In genomic region chr3:105548074-105548771, GRCm38 (mm10) we compare ENCODE assay signal across 19 mouse cellular contexts.
DNase-seq lines count a peak whose midpoint lies in the region; ATAC-seq lines count a peak whose summit lies in the region.
"Had no signal": no experiment of that assay in that cellular context is flagged by ENCODE, and none has a peak within 500 bp of the region (broad histone marks: within the 10 kb centered on the region; RNA-seq: fewer than 3 reads in every experiment).

No protein-coding gene starts in this region.

- peak; percentile 52; the same call in 1 of the 2 replicates for ATAC-seq in common myeloid progenitor, adult 5-6 weeks (replicated peaks; ENCODE audit: low read depth, poor library complexity, severe bottlenecking)
- ATAC-seq: CD4-positive, CD25-positive, alpha-beta regulatory T cell, adult 4 months; forebrain, embryonic 16.5 days; midbrain, embryonic 15.5 days had no signal

- peak; percentile 96 for DNase-seq in heart, adult 11 months
- DNase-seq in heart, postnatal 25 days (ENCODE audit: low spot score), result no peak
- peak; percentile 20 for DNase-seq in kidney, adult 18-20 months
- no peak for DNase-seq in kidney, postnatal 4 days
- peak; percentile 10 to 27 for DNase-seq in heart, postnatal 36 days
- no peak for DNase-seq in urinary bladder, postnatal 25 days (ENCODE audit: low spot score)
- no peak for DNase-seq in gastrocnemius, postnatal 36 days
- DNase-seq: adrenal gland, postnatal 14 days; cerebellum, postnatal 25 days; embryo, embryonic 11 days; gastrocnemius, postnatal 14 days; left cerebral cortex, postnatal 4 days; lung, embryonic 14.5 days; right cerebral cortex, postnatal 4 days; thymus, postnatal 36 days had no signal

- intact Hi-C loops in heart, postnatal 25 days (cut with DNase I), result no loop called here
- intact Hi-C loops in heart, postnatal 36 days (cut with DNase I), result loop anchor here (5.0 kb wide), 1 partner anchor 96 kb away; the partner anchor contains the start of gene Kcnd3
- intact Hi-C loops in gastrocnemius, postnatal 36 days (cut with DNase I), result no loop called here

Comparison
In these comparisons a context has a peak if more than half of its experiments do, and no peak if none do; other contexts are left out.
1. DNase-seq: peak in heart, adult 11 months (single experiment), kidney, adult 18-20 months (single experiment) and heart, postnatal 36 days (2 of 2); none in heart, postnatal 25 days (single experiment), kidney, postnatal 4 days (0 of 2), urinary bladder, postnatal 25 days (single experiment) and gastrocnemius, postnatal 36 days (0 of 2).